Mouse (Mus musculus) kidney, adult 2 months (tissue): ENCODE results near the gene Shank2.

Experiments
- CTCF ChIP-seq: fragments of 200-500 bp; conservative IDR thresholded peaks from 2 replicates; pipeline ENCODE4 v1.5.1; 2011; ENCODE audit warnings: low read depth, mild to moderate bottlenecking, control low read depth, low read length, moderate library complexity, mixed read lengths; ENCODE audit not compliant: insufficient read depth, insufficient read length
- POLR2A ChIP-seq: fragments of 200-500 bp; IDR thresholded peaks from one replicate; pipeline ENCODE4 v1.6.1; 2011; ENCODE audit warnings: low read depth, low read length, control low read depth

DNA sequence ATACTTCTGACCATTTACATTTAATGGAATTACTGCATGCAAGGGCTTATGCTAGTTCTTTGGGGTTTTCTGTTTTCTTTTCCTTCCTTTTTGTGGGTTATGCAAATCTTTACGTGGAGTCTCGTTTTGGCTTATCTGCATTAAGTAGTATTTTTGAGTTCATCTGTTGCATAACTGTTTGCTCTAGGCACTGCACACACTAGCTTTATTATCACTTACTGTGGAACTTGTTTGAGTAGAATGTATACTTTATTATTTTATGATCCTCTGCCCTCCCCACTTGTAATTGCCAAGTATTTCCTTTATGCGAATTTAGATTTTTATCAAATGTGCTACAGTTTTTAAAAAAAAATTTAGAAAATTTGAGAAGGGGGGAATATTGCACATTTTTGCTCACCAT lies 2.7 kb upstream of the Shank2 start:
- TF ChIP-seq CTCF (no peak), POLR2A (no peak)
